Mouse (Mus musculus): ENCODE measurements around the gene Ahcyl1. TPM values are rescaled to one million over a fixed set of nuclear protein-coding genes. Genes with fewer than 3 reads are reported as not detected.
"Not testable (repeated sequence)": the region's sequence is repeated elsewhere in the genome, so short reads cannot be mapped to it uniquely, and the experiment has no call there.

The Ahcyl1 gene
- polyA plus RNA-seq, 1 experiment, result 61.2 TPM

- WGBS, result 92% methylated on average over 3 of the region's 3 CpGs
- H3K27ac ChIP-seq (ENCODE audit: control insufficient read depth, insufficient read depth, low read length), result no peak overlapping the region
- TF ChIP-seq POLR2A (IDR thresholded peaks at IDR 0.05; ENCODE audit: control insufficient read depth, extremely low read depth, insufficient read depth, low read length, poor library complexity), result no peak
- no peak for TF ChIP-seq CTCF (IDR thresholded peaks at IDR 0.05; ENCODE audit: borderline replicate concordance, control insufficient read depth, extremely low read depth, insufficient read depth, low read length, poor library complexity)
- no peak for DNase-seq
- no peaks in the 10 kb centered on the region for H3K27me3 ChIP-seq (ENCODE audit: control insufficient read depth, insufficient read depth, low read length)
- H3K4me3 ChIP-seq (ENCODE audit: control insufficient read depth, insufficient read depth, low read length), result no peak overlapping the region
- H3K4me1 ChIP-seq (replicated peaks; ENCODE audit: control insufficient read depth, insufficient read depth, low read length), result no peaks in the 10 kb centered on the region
- no peaks in the 10 kb centered on the region for H3K36me3 ChIP-seq (ENCODE audit: control insufficient read depth, insufficient read depth, low read length)
Observed at GRCm38 (mm10) chr3:107652968-107653367, 43.4 kb downstream of the Ahcyl1 start.

GRCm38 (mm10) chr3:107650276-107650675, 46.1 kb downstream of the Ahcyl1 start:
- H3K4me3 ChIP-seq (ENCODE audit: control insufficient read depth, insufficient read depth, low read length); H3K27me3 ChIP-seq (ENCODE audit: control insufficient read depth, insufficient read depth, low read length); H3K4me1 ChIP-seq (replicated peaks; ENCODE audit: control insufficient read depth, insufficient read depth, low read length); H3K27ac ChIP-seq (ENCODE audit: control insufficient read depth, insufficient read depth, low read length); H3K36me3 ChIP-seq (ENCODE audit: control insufficient read depth, insufficient read depth, low read length); DNase-seq: not testable (repeated sequence)
- 62% methylated on average over 5 of the region's 5 CpGs for WGBS

GRCm38 (mm10) chr3:107646947-107647346, 49.4 kb downstream of the Ahcyl1 start:
- WGBS, result 93% methylated on average over 3 of the region's 3 CpGs
- Histone ChIP-seq H3K27ac (ENCODE audit: control insufficient read depth, insufficient read depth, low read length) (no peak overlapping the region), H3K27me3 (ENCODE audit: control insufficient read depth, insufficient read depth, low read length) (no peaks in the 10 kb centered on the region), H3K36me3 (ENCODE audit: control insufficient read depth, insufficient read depth, low read length) (no peaks in the 10 kb centered on the region), H3K4me1 (replicated peaks; ENCODE audit: control insufficient read depth, insufficient read depth, low read length) (no peaks in the 10 kb centered on the region), H3K4me3 (ENCODE audit: control insufficient read depth, insufficient read depth, low read length) (no peak overlapping the region)
- TF ChIP-seq POLR2A (IDR thresholded peaks at IDR 0.05; ENCODE audit: control insufficient read depth, extremely low read depth, insufficient read depth, low read length, poor library complexity) (no peak), CTCF (IDR thresholded peaks at IDR 0.05; ENCODE audit: borderline replicate concordance, control insufficient read depth, extremely low read depth, insufficient read depth, low read length, poor library complexity) (no peak)
- DNase-seq, result no peak

GRCm38 (mm10) chr3:107637606-107638172, 58.7 kb downstream of the Ahcyl1 start:
- Histone ChIP-seq H3K27ac (ENCODE audit: control insufficient read depth, insufficient read depth, low read length) (no peak overlapping the region), H3K36me3 (ENCODE audit: control insufficient read depth, insufficient read depth, low read length) (no peaks in the 10 kb centered on the region)
- WGBS, result 84% methylated on average over 5 of the region's 5 CpGs

GRCm38 (mm10) chr3:107636236-107636635, 60.1 kb downstream of the Ahcyl1 start:
- no peak overlapping the region for H3K27ac ChIP-seq (ENCODE audit: control insufficient read depth, insufficient read depth, low read length)
- peaks cover 3% of the 10 kb centered on the region; the same call in 1 of the 2 replicates for H3K4me1 ChIP-seq (replicated peaks; ENCODE audit: control insufficient read depth, insufficient read depth, low read length)
- no peaks in the 10 kb centered on the region for H3K36me3 ChIP-seq (ENCODE audit: control insufficient read depth, insufficient read depth, low read length)
- WGBS, result 88% methylated on average over 3 of the region's 3 CpGs
- no peaks in the 10 kb centered on the region for H3K27me3 ChIP-seq (ENCODE audit: control insufficient read depth, insufficient read depth, low read length)
- H3K4me3 ChIP-seq (ENCODE audit: control insufficient read depth, insufficient read depth, low read length), result no peak overlapping the region
- no peak for DNase-seq
- TF ChIP-seq POLR2A (IDR thresholded peaks at IDR 0.05; ENCODE audit: control insufficient read depth, extremely low read depth, insufficient read depth, low read length, poor library complexity), result no peak
- no peak for TF ChIP-seq CTCF (IDR thresholded peaks at IDR 0.05; ENCODE audit: borderline replicate concordance, control insufficient read depth, extremely low read depth, insufficient read depth, low read length, poor library complexity)

More at GRCm38 (mm10) chr3:107637606-107638172, 58.7 kb downstream of the Ahcyl1 start:
- Histone ChIP-seq H3K4me3 (ENCODE audit: control insufficient read depth, insufficient read depth, low read length) (no peak overlapping the region), H3K27me3 (ENCODE audit: control insufficient read depth, insufficient read depth, low read length) (no peaks in the 10 kb centered on the region), H3K4me1 (replicated peaks; ENCODE audit: control insufficient read depth, insufficient read depth, low read length) (no peaks in the 10 kb centered on the region)
- DNase-seq, result no peak
- TF ChIP-seq CTCF (IDR thresholded peaks at IDR 0.05; ENCODE audit: borderline replicate concordance, control insufficient read depth, extremely low read depth, insufficient read depth, low read length, poor library complexity) (no peak), POLR2A (IDR thresholded peaks at IDR 0.05; ENCODE audit: control insufficient read depth, extremely low read depth, insufficient read depth, low read length, poor library complexity) (no peak)

- 88% methylated on average over 8 of the region's 8 CpGs for WGBS
- Histone ChIP-seq H3K36me3 (ENCODE audit: control insufficient read depth, insufficient read depth, low read length) (no peaks in the 10 kb centered on the region), H3K4me1 (replicated peaks; ENCODE audit: control insufficient read depth, insufficient read depth, low read length) (peaks cover 3% of the 10 kb centered on the region), H3K27me3 (ENCODE audit: control insufficient read depth, insufficient read depth, low read length) (no peaks in the 10 kb centered on the region), H3K4me3 (ENCODE audit: control insufficient read depth, insufficient read depth, low read length) (no peak overlapping the region), H3K27ac (ENCODE audit: control insufficient read depth, insufficient read depth, low read length) (no peak overlapping the region)
- no peak for TF ChIP-seq CTCF (IDR thresholded peaks at IDR 0.05; ENCODE audit: borderline replicate concordance, control insufficient read depth, extremely low read depth, insufficient read depth, low read length, poor library complexity)
- TF ChIP-seq POLR2A (IDR thresholded peaks at IDR 0.05; ENCODE audit: control insufficient read depth, extremely low read depth, insufficient read depth, low read length, poor library complexity), result no peak
- no peak for DNase-seq
Observed at GRCm38 (mm10) chr3:107635836-107636235, 60.5 kb downstream of the Ahcyl1 start.

- H3K4me3 ChIP-seq (ENCODE audit: control insufficient read depth, insufficient read depth, low read length), result no peak overlapping the region
- no peak overlapping the region for H3K27ac ChIP-seq (ENCODE audit: control insufficient read depth, insufficient read depth, low read length)
- no peaks in the 10 kb centered on the region for H3K27me3 ChIP-seq (ENCODE audit: control insufficient read depth, insufficient read depth, low read length)
- TF ChIP-seq CTCF (IDR thresholded peaks at IDR 0.05; ENCODE audit: borderline replicate concordance, control insufficient read depth, extremely low read depth, insufficient read depth, low read length, poor library complexity) (no peak), POLR2A (IDR thresholded peaks at IDR 0.05; ENCODE audit: control insufficient read depth, extremely low read depth, insufficient read depth, low read length, poor library complexity) (no peak)
- no peaks in the 10 kb centered on the region for H3K36me3 ChIP-seq (ENCODE audit: control insufficient read depth, insufficient read depth, low read length)
- DNase-seq, result no peak
- WGBS, result 97% methylated on average over 9 of the region's 9 CpGs
- H3K4me1 ChIP-seq (replicated peaks; ENCODE audit: control insufficient read depth, insufficient read depth, low read length), result peaks cover 7% of the 10 kb centered on the region
Observed at GRCm38 (mm10) chr3:107633906-107634305, 62.5 kb downstream of the Ahcyl1 start.
